Comparison of ENCODE assay signal across 9 mouse cellular contexts in the genomic region with DNA sequence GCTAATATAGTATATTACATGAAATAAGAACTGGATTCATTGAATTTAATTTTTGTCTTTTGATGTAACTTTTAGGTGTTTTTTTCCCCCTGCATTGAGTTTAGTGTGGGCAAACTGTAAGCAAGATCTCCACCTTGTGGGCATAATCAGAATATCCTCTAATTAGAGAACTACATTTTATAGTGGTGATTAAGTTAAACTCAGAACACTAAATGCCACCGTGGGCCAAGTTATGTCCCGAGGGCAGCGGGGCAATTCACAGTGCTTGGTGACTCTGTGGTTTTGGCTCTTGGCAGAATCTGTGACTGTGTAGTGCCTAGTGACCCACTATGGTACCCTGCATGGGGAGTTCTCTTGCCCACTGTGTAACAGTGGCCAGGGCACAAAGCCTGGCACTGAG. TPM values are rescaled to one million over a fixed set of nuclear protein-coding genes. Genes with fewer than 3 reads are reported as not detected.
DNase-seq lines count a peak whose midpoint lies in the region; ATAC-seq lines count a peak whose summit lies in the region.
"Had no signal": no experiment of that assay in that cellular context is flagged by ENCODE, and none has a peak within 500 bp of the region (broad histone marks: within the 10 kb centered on the region; RNA-seq: fewer than 3 reads in every experiment).

No protein-coding gene starts in this region.

- H3K4me1 ChIP-seq in midbrain, embryonic 11.5 days (ENCODE audit: control insufficient read depth, insufficient read depth, low read length), result peaks cover 12% of the 10 kb centered on the region
- H3K4me1 ChIP-seq in midbrain, embryonic 13.5 days (replicated peaks), result peaks cover 28% of the 10 kb centered on the region

- 56% methylated on average over 3 of the region's 3 CpGs for WGBS in midbrain, embryonic 11.5 days
- WGBS in midbrain, embryonic 13.5 days, result 44% methylated on average over 3 of the region's 3 CpGs

- no peak for ATAC-seq in midbrain, embryonic 11.5 days (ENCODE audit: low FRiP score)
- ATAC-seq in midbrain, embryonic 13.5 days, result no peak
- no peak for ATAC-seq in monocyte, adult 5-6 weeks (replicated peaks; ENCODE audit: insufficient number of reproducible peaks, low FRiP score, low TSS enrichment, poor library complexity, severe bottlenecking)

- H3K9me3 ChIP-seq in midbrain, embryonic 11.5 days (ENCODE audit: control insufficient read depth, low read length), result no peaks in the 10 kb centered on the region
- H3K9me3 ChIP-seq in midbrain, embryonic 13.5 days, result no peaks in the 10 kb centered on the region
- H3K9me3 ChIP-seq: midbrain, embryonic 12.5 days had no signal

- H3K4me2 ChIP-seq in midbrain, embryonic 11.5 days, result no peak overlapping the region
- H3K4me2 ChIP-seq in midbrain, embryonic 13.5 days (replicated peaks), result no peak overlapping the region
- H3K4me2 ChIP-seq: midbrain, embryonic 12.5 days had no signal

- H3K9ac ChIP-seq in midbrain, embryonic 11.5 days (ENCODE audit: low read length), result no peak overlapping the region
- no peak overlapping the region for H3K9ac ChIP-seq in midbrain, embryonic 13.5 days (replicated peaks)
- H3K9ac ChIP-seq: midbrain, embryonic 12.5 days had no signal

- intact Hi-C loops in heart, postnatal 25 days (cut with DNase I), result loop anchor here (1.0 to 10.0 kb wide), 7 partner anchors 51 to 739 kb away; a partner anchor contains a TSS

- peak; percentile 71 for DNase-seq in heart, adult 11 months
- DNase-seq in heart, postnatal 25 days (ENCODE audit: low spot score), result no peak
- peak; percentile 85 for DNase-seq in midbrain, embryonic 11.5 days (ENCODE audit: low spot score, missing footprints)
- peak; percentile 14 to 39 for DNase-seq in cerebellum, postnatal 14 days
- DNase-seq in splenic B cell, adult 2 months (ENCODE audit: low read depth, low spot score), result peak; percentile 70
- DNase-seq in spleen, postnatal 14 days (ENCODE audit: low spot score in 2 of 2), result no peak

- no peaks in the 10 kb centered on the region for H3K27me3 ChIP-seq in midbrain, embryonic 11.5 days (ENCODE audit: control insufficient read depth, insufficient read depth, low read length)
- H3K27me3 ChIP-seq in midbrain, embryonic 13.5 days, result peaks cover 8% of the 10 kb centered on the region; the same call in 1 of the 2 replicates
- H3K27me3 ChIP-seq in splenic B cell, adult 2 months (ENCODE audit: control insufficient read depth, insufficient read depth, low read length, poor library complexity, severe bottlenecking), result no peaks in the 10 kb centered on the region

- H3K4me3 ChIP-seq in midbrain, embryonic 11.5 days (ENCODE audit: low read depth, low read length), result no peak overlapping the region
- H3K4me3 ChIP-seq in midbrain, embryonic 13.5 days (replicated peaks), result no peak overlapping the region
- H3K4me3 ChIP-seq: midbrain, embryonic 12.5 days had no signal

- H3K27ac ChIP-seq in midbrain, embryonic 11.5 days (ENCODE audit: low read depth, low read length), result no peak overlapping the region
- H3K27ac ChIP-seq in midbrain, embryonic 13.5 days, result no peak overlapping the region
- H3K27ac ChIP-seq: midbrain, embryonic 12.5 days had no signal

- H3K36me3 ChIP-seq in midbrain, embryonic 11.5 days (ENCODE audit: control insufficient read depth, insufficient read depth, low read length), result no peaks in the 10 kb centered on the region
- no peaks in the 10 kb centered on the region for H3K36me3 ChIP-seq in midbrain, embryonic 13.5 days
- no peaks in the 10 kb centered on the region for H3K36me3 ChIP-seq in splenic B cell, adult 2 months (ENCODE audit: control insufficient read depth, insufficient read depth, low read length, poor library complexity, severe bottlenecking)
- H3K36me3 ChIP-seq: midbrain, embryonic 12.5 days had no signal

RNA-seq across cellular contexts. Expression of a gene that starts 1.1 kb away (rescaled TPM):
- total RNA-seq in heart, postnatal 25 days (2021), result under 1 TPM; 0.60 to 0.78 TPM
- 25.2 and 25.5 TPM in 2 replicates for polyA plus RNA-seq in midbrain, embryonic 11.5 days (2014; fragmentation: Nextera tagmentation; extraction: Ambion mirVana)
- polyA plus RNA-seq in midbrain, embryonic 13.5 days (2015; fragmentation: Nextera tagmentation; extraction: Ambion mirVana), result 25.2 and 36.7 TPM in 2 replicates
- not detected in 3 replicates for total RNA-seq in monocyte, adult 5-6 weeks (2017)

RNA-seq across cellular contexts. Expression of a gene that starts 45.8 kb away (rescaled TPM):
- 10 to 100 TPM; 24.7 to 28.2 TPM for total RNA-seq in heart, postnatal 25 days (2021)
- 40.7 and 44.4 TPM in 2 replicates for polyA plus RNA-seq in midbrain, embryonic 11.5 days (2014; fragmentation: Nextera tagmentation; extraction: Ambion mirVana)
- 45.6 and 49.7 TPM in 2 replicates for polyA plus RNA-seq in midbrain, embryonic 13.5 days (2015; fragmentation: Nextera tagmentation; extraction: Ambion mirVana)
- total RNA-seq in monocyte, adult 5-6 weeks (2017), result 29.3 to 39.8 TPM (median 36.1 TPM) in 3 replicates

Comparison
In these comparisons a context has a peak if more than half of its experiments do, and no peak if none do; other contexts are left out.
1. DNase-seq: peak in heart, adult 11 months (single experiment), midbrain, embryonic 11.5 days (single experiment), cerebellum, postnatal 14 days (2 of 2) and splenic B cell, adult 2 months (single experiment); none in heart, postnatal 25 days (single experiment) and spleen, postnatal 14 days (0 of 2).